Mouse (Mus musculus): Measurements from ENCODE around the gene Tjp2. TPM values are rescaled to one million over a fixed set of nuclear protein-coding genes. Genes with fewer than 3 reads are reported as not detected.
A peak's percentile ranks its signal among the peaks of the same experiment; 100 is the strongest.

Gene Tjp2
- polyA plus RNA-seq, 1 experiment from 2014 or later: 18.1 TPM

- Histone ChIP-seq H3K4me3 (ENCODE audit: low read depth, low read length) (no peak overlapping the region), H3K4me1 (replicated peaks; ENCODE audit: control insufficient read depth, insufficient read depth, low read length) (no peaks in the 10 kb centered on the region; the same call in 1 of the 2 replicates), H3K9me3 (ENCODE audit: control insufficient read depth, low read length) (no peaks in the 10 kb centered on the region), H3K36me3 (ENCODE audit: control insufficient read depth, insufficient read depth, low read length) (no peaks in the 10 kb centered on the region), H3K27ac (ENCODE audit: low read depth, low read length) (0 out of 2 replicates have a peak overlapping the region, but pooled peaks have one; percentile 7), H3K27me3 (ENCODE audit: control insufficient read depth, insufficient read depth, low read length) (no peaks in the 10 kb centered on the region), H3K9ac (ENCODE audit: low read depth, low read length) (no peak overlapping the region), H3K4me2 (replicated peaks; ENCODE audit: low read depth, low read length) (no peak overlapping the region)
- no peak for DNase-seq (ENCODE audit: low spot score)
- 62% methylated on average over 12 of the region's 12 CpGs for WGBS
- ATAC-seq (ENCODE audit: low FRiP score): peak; percentile 73
Observed at GRCm38 (mm10) chr19:24259390-24260351, 34.8 kb upstream of the Tjp2 start.

- DNase-seq (ENCODE audit: low spot score) (no peak), ATAC-seq (ENCODE audit: low FRiP score) (no peak)
- no peak overlapping the region for H3K9ac ChIP-seq (ENCODE audit: low read depth, low read length)
- WGBS: 80% methylated on average over 5 of the region's 5 CpGs
- H3K4me3 ChIP-seq (ENCODE audit: low read depth, low read length): no peak overlapping the region
- no peaks in the 10 kb centered on the region; the same call in 1 of the 2 replicates for H3K4me1 ChIP-seq (replicated peaks; ENCODE audit: control insufficient read depth, insufficient read depth, low read length)
- H3K27ac ChIP-seq (ENCODE audit: low read depth, low read length): no peak overlapping the region
- H3K27me3 ChIP-seq (ENCODE audit: control insufficient read depth, insufficient read depth, low read length): no peaks in the 10 kb centered on the region
- no peaks in the 10 kb centered on the region for H3K9me3 ChIP-seq (ENCODE audit: control insufficient read depth, low read length)
- H3K4me2 ChIP-seq (replicated peaks; ENCODE audit: low read depth, low read length): no peak overlapping the region
- H3K36me3 ChIP-seq (ENCODE audit: control insufficient read depth, insufficient read depth, low read length): no peaks in the 10 kb centered on the region
Observed at GRCm38 (mm10) chr19:24258368-24258767, 33.5 kb upstream of the Tjp2 start.

GRCm38 (mm10) chr19:24257962-24258361 lies 33.1 kb upstream of the Tjp2 start:
- WGBS: 96% methylated on average over 6 of the region's 6 CpGs
- Histone ChIP-seq H3K36me3 (ENCODE audit: control insufficient read depth, insufficient read depth, low read length) (no peaks in the 10 kb centered on the region), H3K4me2 (replicated peaks; ENCODE audit: low read depth, low read length) (no peak overlapping the region), H3K9me3 (ENCODE audit: control insufficient read depth, low read length) (no peaks in the 10 kb centered on the region), H3K9ac (ENCODE audit: low read depth, low read length) (no peak overlapping the region), H3K27ac (ENCODE audit: low read depth, low read length) (no peak overlapping the region), H3K4me1 (replicated peaks; ENCODE audit: control insufficient read depth, insufficient read depth, low read length) (no peaks in the 10 kb centered on the region; the same call in 1 of the 2 replicates), H3K4me3 (ENCODE audit: low read depth, low read length) (no peak overlapping the region), H3K27me3 (ENCODE audit: control insufficient read depth, insufficient read depth, low read length) (no peaks in the 10 kb centered on the region)
- ATAC-seq (ENCODE audit: low FRiP score) (no peak), DNase-seq (ENCODE audit: low spot score) (no peak)

- H3K4me3 ChIP-seq (ENCODE audit: low read depth, low read length): no peak overlapping the region
- 36% methylated on average over 9 of the region's 9 CpGs for WGBS
- H3K36me3 ChIP-seq (ENCODE audit: control insufficient read depth, insufficient read depth, low read length): no peaks in the 10 kb centered on the region
- H3K9me3 ChIP-seq (ENCODE audit: control insufficient read depth, low read length): no peaks in the 10 kb centered on the region
- ATAC-seq (ENCODE audit: low FRiP score) (no peak), DNase-seq (ENCODE audit: low spot score) (no peak)
- no peak overlapping the region for H3K4me2 ChIP-seq (replicated peaks; ENCODE audit: low read depth, low read length)
- H3K9ac ChIP-seq (ENCODE audit: low read depth, low read length): no peak overlapping the region
- no peaks in the 10 kb centered on the region for H3K4me1 ChIP-seq (replicated peaks; ENCODE audit: control insufficient read depth, insufficient read depth, low read length)
- H3K27me3 ChIP-seq (ENCODE audit: control insufficient read depth, insufficient read depth, low read length): no peaks in the 10 kb centered on the region
- no peak overlapping the region for H3K27ac ChIP-seq (ENCODE audit: low read depth, low read length)
Observed at GRCm38 (mm10) chr19:24253657-24254260, 28.9 kb upstream of the Tjp2 start.

- Histone ChIP-seq H3K9ac (ENCODE audit: low read depth, low read length) (no peak overlapping the region), H3K4me1 (replicated peaks; ENCODE audit: control insufficient read depth, insufficient read depth, low read length) (no peaks in the 10 kb centered on the region), H3K4me2 (replicated peaks; ENCODE audit: low read depth, low read length) (no peak overlapping the region), H3K27me3 (ENCODE audit: control insufficient read depth, insufficient read depth, low read length) (no peaks in the 10 kb centered on the region), H3K4me3 (ENCODE audit: low read depth, low read length) (no peak overlapping the region), H3K36me3 (ENCODE audit: control insufficient read depth, insufficient read depth, low read length) (no peaks in the 10 kb centered on the region), H3K27ac (ENCODE audit: low read depth, low read length) (no peak overlapping the region), H3K9me3 (ENCODE audit: control insufficient read depth, low read length) (no peaks in the 10 kb centered on the region)
- ATAC-seq (ENCODE audit: low FRiP score) (no peak), DNase-seq (ENCODE audit: low spot score) (no peak)
- WGBS: 21% methylated on average over 6 of the region's 6 CpGs
Observed at GRCm38 (mm10) chr19:24251869-24252268, 27.0 kb upstream of the Tjp2 start.

GRCm38 (mm10) chr19:24243340-24243739 lies 18.5 kb upstream of the Tjp2 start:
- Histone ChIP-seq H3K4me2 (replicated peaks; ENCODE audit: low read depth, low read length) (no peak overlapping the region), H3K36me3 (ENCODE audit: control insufficient read depth, insufficient read depth, low read length) (no peaks in the 10 kb centered on the region), H3K4me1 (replicated peaks; ENCODE audit: control insufficient read depth, insufficient read depth, low read length) (0 out of 2 replicates have a peak, but pooled peaks cover 4% of the 10 kb centered on the region), H3K9me3 (ENCODE audit: control insufficient read depth, low read length) (no peaks in the 10 kb centered on the region), H3K9ac (ENCODE audit: low read depth, low read length) (no peak overlapping the region), H3K27ac (ENCODE audit: low read depth, low read length) (no peak overlapping the region), H3K4me3 (ENCODE audit: low read depth, low read length) (no peak overlapping the region), H3K27me3 (ENCODE audit: control insufficient read depth, insufficient read depth, low read length) (no peaks in the 10 kb centered on the region)
- ATAC-seq (ENCODE audit: low FRiP score) (no peak), DNase-seq (ENCODE audit: low spot score) (no peak)
- WGBS: 80% methylated on average over 6 of the region's 6 CpGs

- H3K27me3 ChIP-seq (ENCODE audit: control insufficient read depth, insufficient read depth, low read length): no peaks in the 10 kb centered on the region
- 27% methylated on average over 14 of the region's 14 CpGs for WGBS
- H3K27ac ChIP-seq (ENCODE audit: low read depth, low read length): peak overlapping the region; percentile 27; the same call in 1 of the 2 replicates
- no peak overlapping the region for H3K9ac ChIP-seq (ENCODE audit: low read depth, low read length)
- no peak overlapping the region for H3K4me3 ChIP-seq (ENCODE audit: low read depth, low read length)
- no peaks in the 10 kb centered on the region for H3K9me3 ChIP-seq (ENCODE audit: control insufficient read depth, low read length)
- H3K4me1 ChIP-seq (replicated peaks; ENCODE audit: control insufficient read depth, insufficient read depth, low read length): 0 out of 2 replicates have a peak, but pooled peaks cover 4% of the 10 kb centered on the region
- DNase-seq (ENCODE audit: low spot score) (peak; percentile 42), ATAC-seq (ENCODE audit: low FRiP score) (peak; percentile 22; the same call in 1 of the 2 replicates)
- no peak overlapping the region for H3K4me2 ChIP-seq (replicated peaks; ENCODE audit: low read depth, low read length)
- H3K36me3 ChIP-seq (ENCODE audit: control insufficient read depth, insufficient read depth, low read length): no peaks in the 10 kb centered on the region
Observed at GRCm38 (mm10) chr19:24241799-24242546, 17.1 kb upstream of the Tjp2 start.

GRCm38 (mm10) chr19:24241271-24241670 lies 16.4 kb upstream of the Tjp2 start:
- 85% methylated on average over 8 of the region's 8 CpGs for WGBS
- no peak overlapping the region for H3K4me2 ChIP-seq (replicated peaks; ENCODE audit: low read depth, low read length)
- no peaks in the 10 kb centered on the region for H3K36me3 ChIP-seq (ENCODE audit: control insufficient read depth, insufficient read depth, low read length)
- no peaks in the 10 kb centered on the region for H3K9me3 ChIP-seq (ENCODE audit: control insufficient read depth, low read length)
- DNase-seq (ENCODE audit: low spot score) (no peak), ATAC-seq (ENCODE audit: low FRiP score) (no peak)
- H3K4me1 ChIP-seq (replicated peaks; ENCODE audit: control insufficient read depth, insufficient read depth, low read length): 0 out of 2 replicates have a peak, but pooled peaks cover 4% of the 10 kb centered on the region
- no peaks in the 10 kb centered on the region for H3K27me3 ChIP-seq (ENCODE audit: control insufficient read depth, insufficient read depth, low read length)
- H3K9ac ChIP-seq (ENCODE audit: low read depth, low read length): no peak overlapping the region
- no peak overlapping the region for H3K4me3 ChIP-seq (ENCODE audit: low read depth, low read length)
- H3K27ac ChIP-seq (ENCODE audit: low read depth, low read length): no peak overlapping the region
